Mouse (Mus musculus): Measurements from ENCODE around the gene Itga6.

DNA sequence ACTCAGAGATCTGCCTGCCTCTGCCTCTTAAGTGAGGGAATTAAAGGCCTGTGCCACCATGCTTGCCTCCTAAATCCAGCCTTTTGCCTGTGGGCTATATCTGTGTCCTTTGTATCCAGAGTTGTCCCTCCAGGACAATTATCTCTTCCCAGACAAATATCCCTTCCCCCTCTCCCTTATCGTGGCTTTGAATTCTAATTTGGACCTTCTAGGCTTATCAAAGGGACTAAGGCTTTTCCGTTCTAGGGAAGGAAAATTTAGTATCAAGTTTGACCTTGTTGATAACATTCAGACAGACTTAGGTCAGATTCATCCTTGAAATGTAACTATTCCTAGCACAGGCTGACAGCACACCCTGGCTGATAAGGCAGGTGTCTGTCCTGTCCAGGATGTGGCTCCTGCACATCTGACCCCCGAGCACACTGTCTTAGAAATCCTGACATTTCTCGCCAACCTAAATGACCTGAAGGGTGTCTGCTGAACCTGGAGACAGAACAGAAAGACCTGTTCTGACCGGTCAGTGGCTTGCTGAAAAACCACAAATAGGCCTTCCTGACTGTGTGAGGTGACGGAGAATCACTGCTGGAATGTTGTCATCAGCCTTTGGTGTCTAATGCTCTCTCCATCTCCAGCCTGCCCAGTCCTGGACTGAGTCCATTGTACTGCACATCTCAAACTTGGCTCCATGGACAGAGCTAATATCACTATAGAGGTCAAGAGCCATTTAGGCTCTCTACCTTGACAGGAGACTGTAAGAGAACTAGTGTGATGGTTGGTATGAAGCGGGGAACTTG, 18.3 kb upstream of the Itga6 start:
- TF ChIP-seq CTCF (IDR thresholded peaks at IDR 0.05; ENCODE audit: control insufficient read depth, insufficient read depth, insufficient read length) = no peak
- no peak for TF ChIP-seq USF1 (IDR thresholded peaks at IDR 0.05; ENCODE audit: low read depth)
- no peak for TF ChIP-seq CEBPB (IDR thresholded peaks at IDR 0.05; ENCODE audit: low read depth)
- no peak for TF ChIP-seq MYOD1 (IDR thresholded peaks at IDR 0.05; ENCODE audit: control insufficient read depth, insufficient read length, low read depth)
- no peak for TF ChIP-seq MAX (IDR thresholded peaks at IDR 0.05)
- TF ChIP-seq MYOG (IDR thresholded peaks at IDR 0.05; ENCODE audit: control insufficient read depth, extremely low read depth, insufficient read length) = no peak
- no peak for TF ChIP-seq FOSL1 (IDR thresholded peaks at IDR 0.05; ENCODE audit: insufficient read depth, low read length, poor library complexity, severe bottlenecking)

Measured in C2C12 (cell line).